Mouse (Mus musculus) intestine, postnatal 0 days (tissue): Measurements from ENCODE around the gene Gm4969. TPM values are rescaled to one million over a fixed set of nuclear protein-coding genes. Genes with fewer than 3 reads are reported as not detected.
A peak's percentile ranks its signal among the peaks of the same experiment; 100 is the strongest.

Experiments used
- ATAC-seq: fragments of 200-750 bp; cut with Nextera tagmentation; 2 replicates; pipeline ENCODE4 v1.8.0; 2017; ENCODE audit warnings: mild to moderate bottlenecking, moderate TSS enrichment, moderate library complexity
- H3K27ac ChIP-seq: fragments of 300-500 bp; sonication (generic); 2 replicates; pipeline ENCODE4 v1.5.1; 2014; ENCODE audit warnings: mild to moderate bottlenecking, low read depth, low read length, moderate library complexity
- H3K27me3 ChIP-seq: fragments of 300-500 bp; sonication (generic); replicated peaks from 2 replicates; pipeline ENCODE4 v1.6.1; 2014; ENCODE audit warnings: low read length, mixed read lengths; ENCODE audit not compliant: control insufficient read depth, insufficient read depth
- H3K36me3 ChIP-seq: fragments of 300-500 bp; sonication (generic); 2 replicates; pipeline ENCODE4 v1.6.1; 2014; ENCODE audit warnings: mild to moderate bottlenecking, moderate library complexity; ENCODE audit not compliant: control insufficient read depth, insufficient read depth
- H3K4me1 ChIP-seq: fragments of 300-500 bp; sonication (generic); replicated peaks from 2 replicates; pipeline ENCODE4 v1.6.1; 2014; ENCODE audit warnings: antibody characterized with exemption, low read length, mixed read lengths; ENCODE audit not compliant: control insufficient read depth, insufficient read depth
- H3K4me2 ChIP-seq: fragments of 300-500 bp; sonication (generic); replicated peaks from 2 replicates; pipeline ENCODE4 v1.6.1; 2014; ENCODE audit warnings: low read depth, mild to moderate bottlenecking, moderate library complexity
- H3K4me3 ChIP-seq: fragments of 300-500 bp; sonication (generic); 2 replicates; pipeline ENCODE4 v1.5.1; 2014; ENCODE audit warnings: low read depth, low read length
- H3K9ac ChIP-seq: fragments of 300-500 bp; sonication (generic); 2 replicates; pipeline ENCODE4 v1.6.1; 2014; ENCODE audit warnings: mild to moderate bottlenecking, low read depth, low read length
- H3K9me3 ChIP-seq: fragments of 300-500 bp; sonication (generic); 2 replicates; pipeline ENCODE4 v1.6.1; 2016; ENCODE audit warnings: mixed run types; ENCODE audit not compliant: control insufficient read depth
- CTCF ChIP-seq: sonication (generic); IDR thresholded peaks from 2 replicates; pipeline ENCODE4 v1.5.1; 2016; ENCODE audit warnings: low read depth, mild to moderate bottlenecking, control low read depth, antibody characterized with exemption, moderate library complexity
- WGBS: fragments of 180-500 bp; shearing (Covaris S2); extraction: QIAGEN DNeasy Blood & Tissue Kit; methylation state at CpG from one replicate; pipeline ENCODE4 v1.1.7; 2014; 5-methylcytosine and 5-hydroxymethylcytosine counted together
- polyA plus RNA-seq: library from polyadenylated mRNA; unstranded; fragments of >200 nt; fragmentation: Nextera tagmentation; extraction: Ambion mirVana; gene quantifications from 2 replicates; pipeline ENCODE4 v1.2.1, GENCODE M21; 2015

Gene Gm4969
- polyA plus RNA-seq, 1 experiment from 2014 or later = 0.38 TPM

GRCm38 (mm10) chr7:19109565-19109964 is 8.6 kb downstream of the Gm4969 start:
- 85% methylated on average over 1 of the region's 1 CpGs for WGBS
- H3K36me3 ChIP-seq = no peaks in the 10 kb centered on the region
- H3K9ac ChIP-seq = no peak overlapping the region
- H3K4me3 ChIP-seq = no peak overlapping the region
- TF ChIP-seq CTCF = no peak
- H3K27me3 ChIP-seq = no peaks in the 10 kb centered on the region
- no peak overlapping the region for H3K27ac ChIP-seq
- H3K4me1 ChIP-seq = no peaks in the 10 kb centered on the region
- no peak overlapping the region for H3K4me2 ChIP-seq
- no peaks in the 10 kb centered on the region for H3K9me3 ChIP-seq
- ATAC-seq = no peak

GRCm38 (mm10) chr7:19107436-19107835 is 10.7 kb downstream of the Gm4969 start:
- H3K9ac ChIP-seq = no peak overlapping the region
- H3K27me3 ChIP-seq = no peaks in the 10 kb centered on the region
- H3K4me3 ChIP-seq = no peak overlapping the region
- WGBS = 46% methylated on average over 3 of the region's 3 CpGs
- TF ChIP-seq CTCF = no peak
- H3K9me3 ChIP-seq = no peaks in the 10 kb centered on the region
- no peaks in the 10 kb centered on the region for H3K36me3 ChIP-seq
- no peaks in the 10 kb centered on the region for H3K4me1 ChIP-seq
- H3K4me2 ChIP-seq = no peak overlapping the region
- no peak for ATAC-seq
- no peak overlapping the region for H3K27ac ChIP-seq

- H3K27me3 ChIP-seq = no peaks in the 10 kb centered on the region
- whole genome bisulfite sequencing = 66% methylated on average over 2 of the region's 2 CpGs
- TF ChIP-seq CTCF = no peak
- no peak overlapping the region for H3K27ac ChIP-seq
- H3K9me3 ChIP-seq = no peaks in the 10 kb centered on the region
- no peaks in the 10 kb centered on the region for H3K4me1 ChIP-seq
- H3K9ac ChIP-seq = no peak overlapping the region
- no peak overlapping the region for H3K4me2 ChIP-seq
- H3K36me3 ChIP-seq = no peaks in the 10 kb centered on the region
- ATAC-seq = no peak
- no peak overlapping the region for H3K4me3 ChIP-seq
These were observed 13.7 kb downstream of the Gm4969 start for GRCm38 (mm10) chr7:19104486-19104885.

- ATAC-seq = peak; percentile 34
- no peak for TF ChIP-seq CTCF
These were observed 14.4 kb downstream of the Gm4969 start for GRCm38 (mm10) chr7:19103741-19104140.

GRCm38 (mm10) chr7:19100290-19100689 is 17.9 kb downstream of the Gm4969 start:
- Histone ChIP-seq H3K4me3 (no peak overlapping the region), H3K27me3 (no peaks in the 10 kb centered on the region), H3K9ac (no peak overlapping the region), H3K9me3 (no peaks in the 10 kb centered on the region), H3K4me1 (0 out of 2 replicates have a peak, but pooled peaks cover 6% of the 10 kb centered on the region), H3K27ac (no peak overlapping the region), H3K36me3 (no peaks in the 10 kb centered on the region), H3K4me2 (no peak overlapping the region)
- no peak for ATAC-seq
- TF ChIP-seq CTCF = no peak
- WGBS = 86% methylated on average over 1 of the region's 1 CpGs

More at GRCm38 (mm10) chr7:19103741-19104140, 14.4 kb downstream of the Gm4969 start:
- Histone ChIP-seq H3K9ac (no peak overlapping the region), H3K9me3 (no peaks in the 10 kb centered on the region), H3K27ac (no peak overlapping the region), H3K4me2 (no peak overlapping the region), H3K4me3 (no peak overlapping the region), H3K27me3 (no peaks in the 10 kb centered on the region), H3K4me1 (no peaks in the 10 kb centered on the region), H3K36me3 (no peaks in the 10 kb centered on the region)

GRCm38 (mm10) chr7:19098811-19099210 is 19.4 kb downstream of the Gm4969 start:
- TF ChIP-seq CTCF = no peak
- H3K4me1 ChIP-seq = 0 out of 2 replicates have a peak, but pooled peaks cover 6% of the 10 kb centered on the region

GRCm38 (mm10) chr7:19097863-19098262 is 20.3 kb downstream of the Gm4969 start:
- Histone ChIP-seq H3K4me3 (no peak overlapping the region), H3K27ac (no peak overlapping the region), H3K4me2 (no peak overlapping the region), H3K27me3 (no peaks in the 10 kb centered on the region), H3K36me3 (no peaks in the 10 kb centered on the region), H3K9me3 (no peaks in the 10 kb centered on the region), H3K4me1 (peaks cover 6% of the 10 kb centered on the region), H3K9ac (no peak overlapping the region)
- no peak for ATAC-seq
- TF ChIP-seq CTCF = no peak

More at GRCm38 (mm10) chr7:19098811-19099210, 19.4 kb downstream of the Gm4969 start:
- Histone ChIP-seq H3K9me3 (no peaks in the 10 kb centered on the region), H3K9ac (no peak overlapping the region), H3K27ac (no peak overlapping the region), H3K27me3 (no peaks in the 10 kb centered on the region), H3K4me3 (no peak overlapping the region), H3K4me2 (no peak overlapping the region), H3K36me3 (no peaks in the 10 kb centered on the region)
- ATAC-seq = no peak
- 84% methylated on average over 7 of the region's 7 CpGs for WGBS
